Mouse (Mus musculus): ENCODE results near the gene Nqo1. TPM values are rescaled to one million over a fixed set of nuclear protein-coding genes. Genes with fewer than 3 reads are reported as not detected.

Nqo1 gene
- polyA plus RNA-seq, 1 experiment from 2014 or later: 17.8 TPM

GRCm38 (mm10) chr8:107385063-107385462 is 17.9 kb downstream of the Nqo1 start:
- no peak overlapping the region for H3K4me2 ChIP-seq
- WGBS (ENCODE audit: insufficient replicate concordance): 77% methylated on average over 2 of the region's 2 CpGs
- H3K36me3 ChIP-seq: 0 out of 2 replicates have a peak, but pooled peaks cover under 1% of the 10 kb centered on the region
- no peak for DNase-seq
- no peak for ATAC-seq (ENCODE audit: low read depth)
- H3K9me3 ChIP-seq (replicated peaks): no peaks in the 10 kb centered on the region
- H3K27me3 ChIP-seq: no peaks in the 10 kb centered on the region; the same call in 1 of the 2 replicates
- no peak overlapping the region for H3K4me3 ChIP-seq (replicated peaks)
- H3K9ac ChIP-seq: no peak overlapping the region
- peaks cover 8% of the 10 kb centered on the region for H3K4me1 ChIP-seq (replicated peaks)
- H3K27ac ChIP-seq: no peak overlapping the region

DNA sequence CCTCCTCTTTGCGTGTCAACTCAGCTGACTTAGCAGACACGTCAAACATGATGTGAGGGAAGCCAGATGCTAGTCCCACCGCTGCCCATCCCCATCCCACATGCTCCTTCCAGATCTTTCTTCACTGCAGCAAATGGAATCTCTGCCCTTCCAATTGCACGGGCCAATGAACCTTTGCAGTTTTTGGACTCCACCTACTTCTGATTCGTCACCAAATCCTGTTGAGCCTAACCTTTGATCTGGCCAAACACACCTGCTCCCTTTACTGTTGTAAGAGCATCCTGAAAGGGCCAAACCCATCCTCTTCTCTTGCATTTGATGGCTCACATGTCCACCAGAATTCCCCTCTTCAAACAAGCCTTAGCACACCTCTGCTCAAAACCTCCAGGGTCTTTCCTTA is 18.4 kb downstream of the Nqo1 start:
- peaks cover 8% of the 10 kb centered on the region for H3K4me1 ChIP-seq (replicated peaks)
- ATAC-seq (ENCODE audit: low read depth): no peak
- no peaks in the 10 kb centered on the region; the same call in 1 of the 2 replicates for H3K27me3 ChIP-seq
- no peak overlapping the region for H3K9ac ChIP-seq
- no peaks in the 10 kb centered on the region for H3K9me3 ChIP-seq (replicated peaks)
- DNase-seq: no peak
- no peak overlapping the region for H3K4me2 ChIP-seq
- no peak overlapping the region for H3K4me3 ChIP-seq (replicated peaks)
- 57% methylated on average over 5 of the region's 5 CpGs for WGBS (ENCODE audit: insufficient replicate concordance)
- H3K27ac ChIP-seq: no peak overlapping the region
- H3K36me3 ChIP-seq: 0 out of 2 replicates have a peak, but pooled peaks cover 3% of the 10 kb centered on the region

- Histone ChIP-seq H3K4me3 (replicated peaks) (no peak overlapping the region), H3K4me1 (replicated peaks) (peaks cover 8% of the 10 kb centered on the region), H3K36me3 (0 out of 2 replicates have a peak, but pooled peaks cover 7% of the 10 kb centered on the region), H3K27ac (no peak overlapping the region), H3K9me3 (replicated peaks) (no peaks in the 10 kb centered on the region), H3K9ac (no peak overlapping the region), H3K4me2 (no peak overlapping the region), H3K27me3 (no peaks in the 10 kb centered on the region; the same call in 1 of the 2 replicates)
- peak; percentile 30; the same call in 1 of the 2 replicates for ATAC-seq (ENCODE audit: low read depth)
- WGBS (ENCODE audit: insufficient replicate concordance): 43% methylated on average over 4 of the region's 4 CpGs
- no peak for DNase-seq
These were observed 20.1 kb downstream of the Nqo1 start for GRCm38 (mm10) chr8:107382898-107383297.

GRCm38 (mm10) chr8:107381666-107382065 is 21.3 kb downstream of the Nqo1 start:
- 79% methylated on average over 4 of the region's 4 CpGs for WGBS (ENCODE audit: insufficient replicate concordance)
- H3K36me3 ChIP-seq: 0 out of 2 replicates have a peak, but pooled peaks cover 7% of the 10 kb centered on the region
- H3K4me1 ChIP-seq (replicated peaks): peaks cover 8% of the 10 kb centered on the region
- ATAC-seq (ENCODE audit: low read depth): no peak
- no peaks in the 10 kb centered on the region for H3K9me3 ChIP-seq (replicated peaks)
- no peak for DNase-seq
- H3K9ac ChIP-seq: no peak overlapping the region
- H3K4me2 ChIP-seq: no peak overlapping the region
- H3K4me3 ChIP-seq (replicated peaks): no peak overlapping the region
- no peak overlapping the region for H3K27ac ChIP-seq
- H3K27me3 ChIP-seq: no peaks in the 10 kb centered on the region; the same call in 1 of the 2 replicates

GRCm38 (mm10) chr8:107380734-107381133 is 22.3 kb downstream of the Nqo1 start:
- DNase-seq (no peak), ATAC-seq (ENCODE audit: low read depth) (no peak)
- Histone ChIP-seq H3K4me1 (replicated peaks) (no peaks in the 10 kb centered on the region; the same call in 1 of the 2 replicates), H3K9me3 (replicated peaks) (no peaks in the 10 kb centered on the region), H3K27me3 (no peaks in the 10 kb centered on the region; the same call in 1 of the 2 replicates), H3K27ac (no peak overlapping the region), H3K36me3 (0 out of 2 replicates have a peak, but pooled peaks cover 7% of the 10 kb centered on the region), H3K9ac (no peak overlapping the region), H3K4me2 (no peak overlapping the region), H3K4me3 (replicated peaks) (no peak overlapping the region)
- 82% methylated on average over 8 of the region's 8 CpGs for WGBS (ENCODE audit: insufficient replicate concordance)

DNA sequence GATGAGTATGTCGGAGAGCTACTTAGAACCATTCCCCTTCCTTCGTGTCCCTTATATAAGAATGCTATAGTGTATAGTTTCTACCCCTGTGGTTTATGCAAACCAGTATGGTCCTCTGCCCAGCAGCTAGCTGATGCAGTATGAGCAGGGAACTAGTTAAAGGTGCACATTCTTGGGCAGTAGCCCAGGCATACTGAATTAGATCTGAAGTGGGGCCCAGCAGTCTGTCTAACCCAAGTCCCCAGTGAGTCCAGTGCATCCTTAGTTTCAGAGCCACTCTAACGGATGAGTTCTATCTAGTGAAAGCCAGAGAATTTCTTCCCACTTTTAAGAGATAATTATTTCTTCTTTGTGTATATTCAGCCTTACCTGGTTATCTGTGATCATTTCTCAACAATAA is 25.7 kb downstream of the Nqo1 start:
- WGBS (ENCODE audit: insufficient replicate concordance): 79% methylated on average over 3 of the region's 3 CpGs
- DNase-seq (no peak), ATAC-seq (ENCODE audit: low read depth) (no peak)
- Histone ChIP-seq H3K9ac (no peak overlapping the region), H3K9me3 (replicated peaks) (no peaks in the 10 kb centered on the region), H3K36me3 (0 out of 2 replicates have a peak, but pooled peaks cover 7% of the 10 kb centered on the region), H3K4me3 (replicated peaks) (no peak overlapping the region), H3K4me1 (replicated peaks) (no peaks in the 10 kb centered on the region), H3K27me3 (no peaks in the 10 kb centered on the region), H3K4me2 (no peak overlapping the region), H3K27ac (no peak overlapping the region)

DNA sequence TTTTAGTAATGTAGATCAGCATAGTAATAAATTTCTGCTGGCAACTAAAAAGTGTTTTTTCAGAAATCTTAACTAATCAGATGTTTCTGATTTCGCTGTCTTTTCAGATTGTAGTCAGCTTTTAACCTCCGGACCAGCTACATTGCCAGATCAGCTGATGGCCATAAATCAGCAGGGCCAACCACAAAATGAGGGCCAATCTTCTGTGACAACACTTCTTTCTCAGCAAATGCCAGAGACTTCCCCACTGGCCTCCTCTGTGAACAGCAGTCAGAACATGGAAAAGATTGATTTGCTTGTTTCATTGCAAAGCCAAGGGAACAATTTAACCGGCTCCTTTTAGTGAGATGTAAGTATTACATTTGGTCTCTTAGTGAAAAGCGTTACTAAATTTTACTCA is 32.7 kb downstream of the Nqo1 start:
- H3K9ac ChIP-seq: no peak overlapping the region
- no peaks in the 10 kb centered on the region for H3K27me3 ChIP-seq
- no peaks in the 10 kb centered on the region for H3K9me3 ChIP-seq (replicated peaks)
- DNase-seq: no peak
- ATAC-seq (ENCODE audit: low read depth): no peak
- H3K4me3 ChIP-seq (replicated peaks): no peak overlapping the region
- H3K4me2 ChIP-seq: no peak overlapping the region
- no peaks in the 10 kb centered on the region for H3K4me1 ChIP-seq (replicated peaks)
- H3K27ac ChIP-seq: no peak overlapping the region
- H3K36me3 ChIP-seq: peaks cover 35% of the 10 kb centered on the region
- WGBS (ENCODE audit: insufficient replicate concordance): 74% methylated on average over 4 of the region's 4 CpGs

Other genes with a start within 250 kb of the Nqo1 start
- 1.5 TPM in 2 replicates for gene Nfat5, start 109.7 kb downstream of the Nqo1 start, polyA plus RNA-seq (2015; fragmentation: Nextera tagmentation; extraction: Ambion mirVana)
- gene Nob1, start 21.8 kb upstream of the Nqo1 start, polyA plus RNA-seq (2015; fragmentation: Nextera tagmentation; extraction: Ambion mirVana): 47.8 and 52.0 TPM in 2 replicates
- 27.7 and 35.0 TPM in 2 replicates for gene Wwp2, start 33.2 kb upstream of the Nqo1 start, polyA plus RNA-seq (2015; fragmentation: Nextera tagmentation; extraction: Ambion mirVana)
- 209 and 225 TPM in 2 replicates for gene Psmd7, start 185.3 kb upstream of the Nqo1 start, polyA plus RNA-seq (2015; fragmentation: Nextera tagmentation; extraction: Ambion mirVana)

All from liver, embryonic 13.5 days (tissue).